16 mouse cellular contexts compared by ENCODE assay signal in genomic region chr6:29545611-29546010, GRCm38 (mm10).
"Had no signal": no experiment of that assay in that cellular context is flagged by ENCODE, and none has a peak within 500 bp of the region (broad histone marks: within the 10 kb centered on the region; RNA-seq: fewer than 3 reads in every experiment).

No protein-coding gene starts in this region.

- H3K27me3 ChIP-seq: neural tube, embryonic 13.5 days; neural tube, embryonic 15.5 days; stomach, embryonic 15.5 days had no signal

- DNase-seq: retina, postnatal 1 day; right cerebral cortex, adult 18-20 months; right cerebral cortex, postnatal 14 days; right cerebral cortex, postnatal 25 days; right cerebral cortex, postnatal 4 days; spleen, adult 18-20 months; thymus, adult 18-20 months; thymus, adult 2 months; thymus, postnatal 14 days; thymus, postnatal 25 days; thymus, postnatal 36 days; thymus, postnatal 4 days had no signal

- H3K4me2 ChIP-seq: neural tube, embryonic 13.5 days; neural tube, embryonic 15.5 days; stomach, embryonic 15.5 days had no signal

- H3K4me1 ChIP-seq: neural tube, embryonic 13.5 days; neural tube, embryonic 15.5 days; stomach, embryonic 15.5 days had no signal

- H3K9me3 ChIP-seq: neural tube, embryonic 13.5 days; neural tube, embryonic 15.5 days; stomach, embryonic 15.5 days had no signal

- H3K9ac ChIP-seq: neural tube, embryonic 13.5 days; neural tube, embryonic 15.5 days; stomach, embryonic 15.5 days had no signal

- H3K27ac ChIP-seq: neural tube, embryonic 13.5 days; neural tube, embryonic 15.5 days; stomach, embryonic 15.5 days; stomach, postnatal 0 days had no signal

- H3K4me3 ChIP-seq: neural tube, embryonic 13.5 days; neural tube, embryonic 15.5 days; stomach, embryonic 15.5 days had no signal
